Mouse (Mus musculus) stomach, embryonic 14.5 days (tissue): ENCODE measurements around the gene Dnah3. TPM values are rescaled to one million over a fixed set of nuclear protein-coding genes. Genes with fewer than 3 reads are reported as not detected.

ENCODE experiments used
- ATAC-seq: fragments of 200-750 bp; cut with Nextera tagmentation; 2 replicates; pipeline ENCODE4 v1.8.0; 2017; ENCODE audit warnings: low read depth, moderate TSS enrichment; ENCODE audit not compliant: insufficient number of reproducible peaks, insufficient read depth, low FRiP score
- H3K27ac ChIP-seq: fragments of 300-500 bp; sonication (generic); 2 replicates; pipeline ENCODE4 v1.5.1; 2014; ENCODE audit warnings: mild to moderate bottlenecking, low read length, moderate library complexity, mixed read lengths
- H3K27me3 ChIP-seq: fragments of 300-500 bp; sonication (generic); 2 replicates; pipeline ENCODE4 v1.6.1; 2014; ENCODE audit warnings: low read length, control low read depth, mixed read lengths; ENCODE audit not compliant: control insufficient read depth, insufficient read depth
- H3K36me3 ChIP-seq: fragments of 300-500 bp; sonication (generic); 2 replicates; pipeline ENCODE4 v1.6.1; 2014; ENCODE audit warnings: mild to moderate bottlenecking, control low read depth, low read length, moderate library complexity, mixed read lengths; ENCODE audit not compliant: control insufficient read depth, insufficient read depth
- H3K4me1 ChIP-seq: fragments of 300-500 bp; sonication (generic); 2 replicates; pipeline ENCODE4 v1.6.1; 2014; ENCODE audit warnings: low read length, control low read depth, mixed read lengths; ENCODE audit not compliant: control insufficient read depth, insufficient read depth
- H3K4me2 ChIP-seq: fragments of 300-500 bp; sonication (generic); replicated peaks from 2 replicates; pipeline ENCODE4 v1.6.1; 2014; ENCODE audit warnings: low read depth, low read length, control low read depth
- H3K4me3 ChIP-seq: fragments of 300-500 bp; sonication (generic); 2 replicates; pipeline ENCODE4 v1.5.1; 2014; ENCODE audit warnings: low read depth, low read length, control low read depth
- H3K9ac ChIP-seq: fragments of 300-500 bp; sonication (generic); replicated peaks from 2 replicates; pipeline ENCODE4 v1.6.1; 2014; ENCODE audit warnings: low read depth, mild to moderate bottlenecking, control low read depth, low read length, moderate library complexity, mixed read lengths
- H3K9me3 ChIP-seq: fragments of 300-500 bp; sonication (generic); 2 replicates; pipeline ENCODE4 v1.6.1; 2016; ENCODE audit warnings: low read depth, low read length, control low read depth; ENCODE audit not compliant: control insufficient read depth
- WGBS: fragments of 180-500 bp; shearing (Covaris S2); extraction: QIAGEN DNeasy Blood & Tissue Kit; methylation state at CpG from one replicate; pipeline ENCODE4 v1.1.7; 2014; 5-methylcytosine and 5-hydroxymethylcytosine counted together
- polyA plus RNA-seq: library from polyadenylated mRNA; unstranded; fragments of >200 nt; fragmentation: Nextera tagmentation; extraction: Ambion mirVana; gene quantifications from 2 replicates; pipeline ENCODE4 v1.2.1, GENCODE M21; 2014

Gene Dnah3
- polyA plus RNA-seq, 1 experiment from 2014 or later: 0.23 TPM

DNA sequence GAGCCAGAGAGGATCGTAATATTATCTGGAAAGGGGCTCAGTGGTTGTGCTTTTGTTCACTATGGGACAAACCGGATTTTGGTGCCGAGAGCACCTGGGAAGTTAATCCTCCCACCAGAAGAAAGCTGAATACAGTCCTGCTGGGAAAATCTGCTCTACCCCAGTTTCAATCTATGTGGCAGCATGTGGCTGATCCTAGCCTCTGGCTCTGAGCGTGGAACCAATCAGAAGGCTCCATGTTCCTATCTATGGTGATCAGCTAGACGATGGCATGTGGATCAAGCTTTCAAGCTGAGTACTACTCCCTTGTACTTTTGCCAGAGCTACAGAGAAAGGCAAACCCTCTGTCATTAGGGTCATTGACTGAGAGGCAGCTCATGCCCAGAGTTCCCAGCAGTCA is 2.0 kb downstream of the Dnah3 start:
- ATAC-seq: no peak
- Histone ChIP-seq H3K4me1 (no peaks in the 10 kb centered on the region), H3K9ac (no peak overlapping the region), H3K4me3 (no peak overlapping the region), H3K4me2 (no peak overlapping the region), H3K27ac (no peak overlapping the region), H3K36me3 (no peaks in the 10 kb centered on the region), H3K27me3 (no peaks in the 10 kb centered on the region), H3K9me3 (no peaks in the 10 kb centered on the region)
- 58% methylated on average over 5 of the region's 5 CpGs for WGBS

DNA sequence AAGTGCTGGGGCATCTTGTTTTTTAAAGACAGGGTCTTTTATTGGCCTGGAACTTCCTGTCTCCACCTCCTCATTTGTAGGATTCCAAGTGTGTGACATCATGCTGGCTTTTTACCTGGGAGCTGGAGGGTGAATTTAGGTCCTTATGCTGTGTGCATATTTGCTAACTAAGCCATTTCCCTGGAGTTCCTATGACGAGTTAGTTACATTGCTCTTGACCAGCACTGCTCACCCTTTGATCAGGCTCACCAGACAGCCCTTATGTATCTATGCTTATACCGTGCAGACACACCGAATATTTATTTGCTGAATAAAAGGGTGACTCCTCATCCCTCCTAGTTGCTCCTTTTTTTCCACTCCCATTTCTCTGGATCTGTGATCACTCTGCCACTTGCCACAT is 14.9 kb downstream of the Dnah3 start:
- H3K4me3 ChIP-seq: no peak overlapping the region
- H3K27ac ChIP-seq: no peak overlapping the region
- no peak overlapping the region for H3K4me2 ChIP-seq
- no peaks in the 10 kb centered on the region for H3K27me3 ChIP-seq
- WGBS: 45% methylated on average over 3 of the region's 3 CpGs
- no peaks in the 10 kb centered on the region for H3K4me1 ChIP-seq
- no peak overlapping the region for H3K9ac ChIP-seq
- H3K36me3 ChIP-seq: no peaks in the 10 kb centered on the region
- no peak for ATAC-seq
- H3K9me3 ChIP-seq: no peaks in the 10 kb centered on the region

DNA sequence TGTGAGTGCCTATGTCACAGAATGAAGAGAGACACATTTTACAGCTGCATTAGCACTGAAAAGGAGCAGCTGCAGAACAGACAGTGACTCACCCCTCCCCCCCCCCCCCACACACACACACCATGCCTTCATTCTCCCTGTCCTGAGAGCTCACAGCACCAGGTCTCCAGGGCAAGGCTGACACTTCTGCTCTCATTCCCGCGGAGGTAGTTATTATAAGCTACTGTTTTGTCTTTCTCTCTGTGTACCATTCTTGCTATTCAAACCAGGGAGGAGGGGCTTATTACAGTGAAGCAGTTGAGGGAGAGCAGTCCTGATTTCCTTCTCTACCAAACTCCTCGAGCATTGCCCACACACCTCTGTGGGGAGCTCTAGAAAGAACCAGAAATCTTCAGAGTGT is 25.9 kb downstream of the Dnah3 start:
- WGBS: 24% methylated on average over 3 of the region's 3 CpGs
- Histone ChIP-seq H3K9me3 (no peaks in the 10 kb centered on the region), H3K9ac (no peak overlapping the region), H3K36me3 (no peaks in the 10 kb centered on the region), H3K4me3 (no peak overlapping the region), H3K27ac (no peak overlapping the region), H3K4me1 (no peaks in the 10 kb centered on the region), H3K4me2 (no peak overlapping the region), H3K27me3 (no peaks in the 10 kb centered on the region)
- no peak; the same call in 1 of the 2 replicates for ATAC-seq

DNA sequence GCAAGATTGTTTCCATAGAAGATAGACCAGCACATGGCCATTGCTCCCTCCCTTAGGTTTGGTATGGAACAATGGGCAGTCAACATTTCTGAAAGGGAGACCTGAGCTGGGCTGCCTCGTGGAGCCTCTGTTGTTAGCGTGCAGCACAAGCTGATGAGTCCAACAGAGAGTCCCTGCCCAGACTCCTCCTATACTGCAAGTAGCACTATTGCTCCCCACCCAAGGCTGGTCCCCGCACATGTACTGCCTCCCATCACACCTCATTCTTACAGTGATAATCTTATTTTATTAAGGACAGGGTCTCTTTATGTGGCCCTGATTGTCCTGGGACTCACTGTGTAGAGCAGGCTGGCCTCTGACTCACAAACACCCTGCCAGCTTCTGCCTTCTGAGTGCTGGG is 27.0 kb downstream of the Dnah3 start:
- 80% methylated on average over 3 of the region's 3 CpGs for WGBS
- Histone ChIP-seq H3K27ac (no peak overlapping the region), H3K27me3 (no peaks in the 10 kb centered on the region), H3K4me1 (no peaks in the 10 kb centered on the region), H3K4me2 (no peak overlapping the region), H3K36me3 (no peaks in the 10 kb centered on the region), H3K9ac (no peak overlapping the region), H3K9me3 (no peaks in the 10 kb centered on the region), H3K4me3 (no peak overlapping the region)
- ATAC-seq: no peak

DNA sequence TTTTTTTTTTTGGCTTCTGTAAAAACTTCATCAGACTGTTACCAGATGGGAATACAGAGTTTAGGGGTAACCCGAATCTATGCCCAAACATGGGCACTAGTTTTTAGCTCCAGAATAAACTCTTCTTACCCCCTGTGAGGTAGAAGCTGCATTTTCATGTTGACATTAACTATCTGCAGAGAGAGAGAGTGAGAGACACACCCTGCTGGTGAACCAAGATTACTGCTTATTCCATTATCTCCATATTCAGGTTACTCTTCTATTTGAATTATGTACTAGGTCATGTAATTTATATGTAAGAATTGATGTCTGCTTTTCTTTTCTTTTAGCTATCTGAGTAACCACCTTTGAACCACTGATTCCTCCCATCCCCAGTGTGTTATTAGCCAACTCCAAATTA is 31.0 kb downstream of the Dnah3 start:
- H3K4me1 ChIP-seq: no peaks in the 10 kb centered on the region
- H3K36me3 ChIP-seq: no peaks in the 10 kb centered on the region
- H3K27ac ChIP-seq: no peak overlapping the region
- 86% methylated on average over 1 of the region's 1 CpGs for WGBS
- no peak for ATAC-seq
- H3K9me3 ChIP-seq: no peaks in the 10 kb centered on the region
- no peaks in the 10 kb centered on the region for H3K27me3 ChIP-seq
- no peak overlapping the region for H3K4me3 ChIP-seq
- no peak overlapping the region for H3K4me2 ChIP-seq
- no peak overlapping the region for H3K9ac ChIP-seq

DNA sequence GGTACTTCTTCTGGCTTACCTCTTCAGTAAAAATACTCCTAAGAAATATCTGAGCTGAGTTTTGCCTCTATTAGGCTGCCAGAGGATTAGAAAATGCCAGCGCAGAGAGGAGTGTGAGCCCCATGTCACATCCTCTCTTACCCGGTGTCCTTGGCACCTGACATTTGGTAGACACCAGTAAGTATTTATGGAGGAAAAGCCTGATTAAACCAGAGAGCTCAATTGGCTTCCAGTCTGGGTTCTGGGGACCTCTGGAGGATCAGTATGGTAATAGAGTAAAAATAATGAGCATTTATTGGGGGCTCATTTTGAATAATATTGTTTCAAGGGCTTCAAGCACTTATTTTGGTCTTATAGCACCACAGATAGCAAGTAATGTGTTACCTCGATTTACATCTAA is 39.6 kb downstream of the Dnah3 start:
- no peak for ATAC-seq
- 84% methylated on average over 3 of the region's 3 CpGs for WGBS

DNA sequence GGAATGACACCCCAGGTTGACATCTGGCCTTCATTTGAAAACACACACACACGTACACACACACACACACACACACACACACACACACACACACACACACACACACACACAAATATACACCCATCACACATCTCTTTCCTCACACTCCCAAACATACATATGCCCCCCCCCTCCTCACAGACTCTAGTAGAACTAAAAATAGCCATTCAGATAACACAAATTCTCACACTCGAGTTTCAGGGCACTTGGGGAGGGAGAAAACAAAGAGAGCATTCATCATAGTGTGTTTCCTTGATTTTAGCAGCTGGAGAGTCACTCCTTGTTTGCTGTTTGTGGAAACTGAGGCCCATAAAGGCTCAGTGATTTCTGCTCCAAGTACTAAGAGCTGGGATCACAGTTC is 41.1 kb downstream of the Dnah3 start:
- Histone ChIP-seq H3K4me1 (no peaks in the 10 kb centered on the region), H3K4me3 (no peak overlapping the region), H3K9me3 (no peaks in the 10 kb centered on the region), H3K27ac (no peak overlapping the region), H3K9ac (no peak overlapping the region), H3K36me3 (no peaks in the 10 kb centered on the region), H3K4me2 (no peak overlapping the region), H3K27me3 (no peaks in the 10 kb centered on the region)
- no peak for ATAC-seq
- WGBS: 47% methylated on average over 2 of the region's 2 CpGs

More for the DNA sequence above, 39.6 kb downstream of the Dnah3 start:
- Histone ChIP-seq H3K36me3 (no peaks in the 10 kb centered on the region), H3K9me3 (no peaks in the 10 kb centered on the region), H3K27me3 (no peaks in the 10 kb centered on the region), H3K4me2 (no peak overlapping the region), H3K9ac (no peak overlapping the region), H3K4me1 (no peaks in the 10 kb centered on the region), H3K27ac (no peak overlapping the region), H3K4me3 (no peak overlapping the region)

DNA sequence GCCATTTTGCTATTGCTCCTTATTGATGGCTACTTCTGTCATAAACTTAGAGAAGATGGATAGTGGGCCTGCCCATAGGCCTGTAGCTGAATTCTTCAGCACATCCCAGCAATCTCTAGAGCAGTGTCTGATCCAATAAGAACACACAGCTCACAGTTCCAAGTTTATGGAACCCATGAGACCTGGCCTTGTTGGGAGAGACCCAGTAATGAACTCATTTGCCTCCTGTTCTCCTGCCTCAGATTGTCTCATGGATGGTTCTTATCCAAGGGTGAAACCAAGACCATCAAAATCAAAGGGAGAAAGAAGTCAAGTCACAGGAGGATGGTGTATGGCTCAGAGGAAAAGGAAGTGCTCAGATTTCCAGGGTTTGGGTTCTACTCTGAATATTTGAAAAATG is 44.6 kb downstream of the Dnah3 start:
- Histone ChIP-seq H3K9ac (no peak overlapping the region), H3K4me3 (no peak overlapping the region), H3K27me3 (no peaks in the 10 kb centered on the region), H3K36me3 (no peaks in the 10 kb centered on the region), H3K27ac (no peak overlapping the region), H3K9me3 (no peaks in the 10 kb centered on the region), H3K4me2 (no peak overlapping the region), H3K4me1 (no peaks in the 10 kb centered on the region)
- ATAC-seq: no peak

DNA sequence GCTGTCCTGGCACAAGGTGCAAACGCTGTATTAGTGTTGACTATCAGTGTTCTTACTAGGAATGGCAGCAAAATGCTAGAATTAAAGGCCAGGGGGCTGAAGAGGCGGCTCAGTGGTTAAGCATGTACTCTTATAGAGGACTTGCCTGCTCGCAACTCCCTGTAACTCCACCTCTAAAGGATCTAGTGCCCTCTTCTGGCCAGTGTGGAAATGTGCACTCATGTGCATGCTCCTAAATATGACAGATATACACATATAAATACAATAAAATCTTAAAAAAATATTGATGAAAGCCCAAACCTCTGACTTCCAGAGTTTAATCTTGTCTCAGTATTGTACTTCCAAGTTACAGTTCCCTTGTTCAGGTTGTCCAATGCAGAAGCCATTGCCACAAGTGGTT is 51.1 kb downstream of the Dnah3 start:
- H3K4me3 ChIP-seq: no peak overlapping the region
- no peak overlapping the region for H3K4me2 ChIP-seq
- 86% methylated on average over 3 of the region's 3 CpGs for WGBS
- no peaks in the 10 kb centered on the region for H3K27me3 ChIP-seq
- no peak overlapping the region for H3K9ac ChIP-seq
- H3K36me3 ChIP-seq: no peaks in the 10 kb centered on the region
- no peak overlapping the region for H3K27ac ChIP-seq
- no peaks in the 10 kb centered on the region for H3K4me1 ChIP-seq
- ATAC-seq: no peak
- H3K9me3 ChIP-seq: no peaks in the 10 kb centered on the region
